Mouse (Mus musculus): ENCODE data around the gene Tmem178b. TPM values are rescaled to one million over a fixed set of nuclear protein-coding genes. Genes with fewer than 3 reads are reported as not detected.
A peak's percentile ranks its signal among the peaks of the same experiment; 100 is the strongest.

Gene Tmem178b
- 1.8 and 4.1 TPM in 2 replicates for polyA plus RNA-seq (2016; fragmentation: Nextera tagmentation; extraction: Ambion mirVana)

DNA sequence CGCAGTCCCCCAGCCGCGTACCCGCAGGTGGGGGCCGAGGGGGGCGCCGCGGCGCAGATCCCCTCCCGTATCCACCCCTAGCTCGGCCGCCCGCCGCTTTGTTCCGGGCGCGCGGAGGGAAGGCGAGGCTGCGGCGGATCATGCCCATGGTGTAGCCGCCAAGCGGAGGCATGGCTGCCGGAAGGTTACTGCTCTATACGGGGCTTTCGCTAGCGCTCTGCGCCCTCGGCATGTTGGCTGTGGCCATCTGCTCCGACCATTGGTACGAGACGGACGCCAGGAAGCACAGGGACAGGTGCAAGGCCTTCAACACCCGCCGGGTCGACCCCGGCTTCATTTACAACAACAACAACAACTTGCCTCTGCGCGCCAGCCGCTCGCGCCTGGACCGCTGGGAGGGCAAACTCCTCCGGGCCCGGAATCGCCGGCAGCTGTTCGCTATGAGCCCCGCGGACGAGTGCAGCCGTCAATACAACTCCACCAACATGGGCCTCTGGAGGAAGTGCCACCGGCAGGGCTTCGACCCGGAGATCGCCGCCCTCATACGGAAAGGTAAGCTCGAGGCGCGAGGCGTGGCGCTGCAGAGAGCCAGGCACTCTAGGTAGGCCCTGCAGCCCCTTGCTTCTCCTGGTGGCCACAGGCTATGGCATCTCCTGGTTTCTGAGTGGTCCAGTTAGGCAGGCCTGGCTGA is at the start of gene Tmem178b:
Gene Tmem178b, plus strand, starts transcription at position 371 of the 691 bp plus-strand sequence.
- WGBS: under 1% methylated on average over 63 of the region's 63 CpGs
- no peaks in the 10 kb centered on the region for H3K9me3 ChIP-seq (replicated peaks)
- H3K4me1 ChIP-seq: peaks cover 42% of the 10 kb centered on the region
- DNase-seq (ENCODE audit: low spot score): peak; percentile 74
- no peaks in the 10 kb centered on the region for H3K36me3 ChIP-seq
- H3K4me3 ChIP-seq: peak within 1 kb of the TSS; percentile 83
- H3K27ac ChIP-seq (replicated peaks): peak within 1 kb of the TSS; percentile 86
- peaks cover 66% of the 10 kb centered on the region for H3K27me3 ChIP-seq (ENCODE audit: low read depth, poor library complexity, severe bottlenecking)

DNA sequence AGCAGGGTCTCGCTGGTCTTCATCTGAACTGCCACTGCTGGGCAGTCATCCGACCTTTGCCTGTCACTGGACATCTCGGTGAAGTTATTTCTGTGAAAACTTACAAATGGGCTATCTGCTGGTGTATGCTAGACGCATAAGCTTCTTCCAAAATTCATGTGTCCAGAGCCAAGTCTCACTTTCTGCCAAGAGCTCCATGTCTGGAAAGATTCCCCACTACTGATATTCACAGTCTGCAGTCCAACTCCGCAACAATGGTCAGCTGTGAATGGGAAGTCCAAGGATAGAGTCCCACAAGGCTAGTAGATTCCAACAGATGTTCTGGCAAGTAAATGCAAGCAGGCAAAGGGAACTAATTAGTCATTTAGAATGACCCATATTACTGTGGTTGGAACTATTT is 44.3 kb upstream of the Tmem178b start:
- 96% methylated on average over 5 of the region's 5 CpGs for WGBS
- DNase-seq (ENCODE audit: low spot score): no peak

DNA sequence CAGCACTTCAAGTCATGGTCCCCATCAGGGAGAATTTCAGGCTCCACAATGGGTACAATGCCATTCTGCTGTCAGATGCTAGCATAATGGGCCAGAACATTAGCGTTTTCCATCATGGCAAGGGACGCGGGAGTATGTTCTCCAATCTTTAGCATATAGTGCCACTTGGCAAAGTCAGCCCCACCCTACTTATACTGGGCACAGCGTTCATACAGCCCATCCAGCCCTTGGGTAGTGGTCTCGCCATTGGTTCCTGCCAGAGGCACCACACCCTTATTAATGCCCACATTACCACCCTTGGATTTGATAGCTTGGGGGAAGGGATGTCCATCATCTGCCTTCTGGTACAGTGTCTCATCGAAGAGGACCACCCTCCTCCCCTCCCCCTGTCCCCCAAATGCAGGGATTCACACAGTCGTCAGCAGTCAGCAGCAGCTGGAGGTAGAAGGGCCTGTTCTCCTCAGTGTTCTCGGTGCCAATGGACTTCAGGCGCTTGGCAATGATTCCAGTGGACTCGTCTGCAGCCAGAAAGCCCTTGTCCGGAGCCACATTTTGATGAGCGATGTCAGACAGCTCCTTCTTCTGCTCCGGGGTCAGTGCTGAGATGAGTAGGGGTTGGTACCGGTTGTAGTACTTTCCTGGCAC is 29.3 kb upstream of the Tmem178b start:
- 0 out of 2 replicates have a peak, but pooled peaks cover 6% of the 10 kb centered on the region for H3K9me3 ChIP-seq (replicated peaks)
- no peaks in the 10 kb centered on the region for H3K4me1 ChIP-seq
- no peak overlapping the region for H3K27ac ChIP-seq (replicated peaks)
- no peak for DNase-seq (ENCODE audit: low spot score)
- H3K4me3 ChIP-seq: no peak overlapping the region
- no peaks in the 10 kb centered on the region for H3K27me3 ChIP-seq (ENCODE audit: low read depth, poor library complexity, severe bottlenecking)
- WGBS: 92% methylated on average over 14 of the region's 14 CpGs
- H3K36me3 ChIP-seq: no peaks in the 10 kb centered on the region

More for the DNA sequence above, 44.3 kb upstream of the Tmem178b start:
- Histone ChIP-seq H3K36me3 (no peaks in the 10 kb centered on the region), H3K4me1 (no peaks in the 10 kb centered on the region), H3K9me3 (replicated peaks) (no peaks in the 10 kb centered on the region; the same call in 1 of the 2 replicates), H3K4me3 (no peak overlapping the region), H3K27ac (replicated peaks) (no peak overlapping the region), H3K27me3 (ENCODE audit: low read depth, poor library complexity, severe bottlenecking) (no peaks in the 10 kb centered on the region)

GRCm38 (mm10) chr6:39847538-39847937 is 25.5 kb upstream of the Tmem178b start:
- WGBS: 75% methylated on average over 2 of the region's 2 CpGs
- no peak for DNase-seq (ENCODE audit: low spot score)
- H3K9me3 ChIP-seq (replicated peaks): 0 out of 2 replicates have a peak, but pooled peaks cover 6% of the 10 kb centered on the region
- H3K27me3 ChIP-seq (ENCODE audit: low read depth, poor library complexity, severe bottlenecking): no peaks in the 10 kb centered on the region
- no peak overlapping the region for H3K4me3 ChIP-seq
- no peaks in the 10 kb centered on the region for H3K36me3 ChIP-seq
- no peak overlapping the region for H3K27ac ChIP-seq (replicated peaks)
- H3K4me1 ChIP-seq: no peaks in the 10 kb centered on the region

DNA sequence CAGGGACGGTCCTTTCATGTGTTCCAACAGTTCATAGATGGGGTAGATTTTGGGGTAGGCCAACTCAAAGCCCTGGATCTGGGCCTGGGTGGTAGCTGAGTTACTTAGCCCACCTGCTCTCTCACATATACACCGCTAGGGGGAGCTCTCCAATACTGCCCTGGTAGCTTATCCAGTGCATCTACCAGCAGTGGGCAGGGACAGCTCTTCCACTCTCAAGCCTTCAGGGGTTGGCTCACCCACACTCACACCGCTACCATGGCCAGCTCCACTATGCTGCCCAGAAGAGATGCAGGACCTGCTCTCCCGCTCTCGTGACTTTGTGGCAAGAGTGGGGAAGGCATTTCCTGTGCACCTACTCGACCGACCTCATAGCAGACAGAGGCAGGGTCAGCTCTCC is 24.3 kb upstream of the Tmem178b start:
- H3K27ac ChIP-seq (replicated peaks): no peak overlapping the region
- H3K36me3 ChIP-seq: no peaks in the 10 kb centered on the region
- no peaks in the 10 kb centered on the region for H3K27me3 ChIP-seq (ENCODE audit: low read depth, poor library complexity, severe bottlenecking)
- H3K9me3 ChIP-seq (replicated peaks): no peaks in the 10 kb centered on the region
- WGBS: 55% methylated on average over 7 of the region's 7 CpGs
- no peaks in the 10 kb centered on the region for H3K4me1 ChIP-seq
- DNase-seq (ENCODE audit: low spot score): no peak
- no peak overlapping the region for H3K4me3 ChIP-seq

- no peak for DNase-seq (ENCODE audit: low spot score)
- Histone ChIP-seq H3K9me3 (replicated peaks) (no peaks in the 10 kb centered on the region), H3K36me3 (no peaks in the 10 kb centered on the region), H3K4me1 (no peaks in the 10 kb centered on the region), H3K27me3 (ENCODE audit: low read depth, poor library complexity, severe bottlenecking) (no peaks in the 10 kb centered on the region), H3K4me3 (no peak overlapping the region), H3K27ac (replicated peaks) (no peak overlapping the region)
- WGBS: 91% methylated on average over 4 of the region's 4 CpGs
Measured at GRCm38 (mm10) chr6:39849667-39850066, 23.4 kb upstream of the Tmem178b start.

- peak; percentile 74 for DNase-seq (ENCODE audit: low spot score)
- peaks cover 66% of the 10 kb centered on the region for H3K27me3 ChIP-seq (ENCODE audit: low read depth, poor library complexity, severe bottlenecking)
- H3K9me3 ChIP-seq (replicated peaks): no peaks in the 10 kb centered on the region
- no peaks in the 10 kb centered on the region for H3K36me3 ChIP-seq
- WGBS: under 1% methylated on average over 28 of the region's 28 CpGs
- peak overlapping the region; percentile 86 for H3K27ac ChIP-seq (replicated peaks)
- H3K4me1 ChIP-seq: peaks cover 41% of the 10 kb centered on the region
- peak overlapping the region; percentile 83 for H3K4me3 ChIP-seq
Measured at GRCm38 (mm10) chr6:39870271-39871135, 2.6 kb upstream of the Tmem178b start.

- Histone ChIP-seq H3K36me3 (no peaks in the 10 kb centered on the region), H3K4me1 (peaks cover 42% of the 10 kb centered on the region), H3K27me3 (ENCODE audit: low read depth, poor library complexity, severe bottlenecking) (peaks cover 66% of the 10 kb centered on the region), H3K27ac (replicated peaks) (peak overlapping the region; percentile 86), H3K9me3 (replicated peaks) (no peaks in the 10 kb centered on the region), H3K4me3 (peak overlapping the region; percentile 83)
- DNase-seq (ENCODE audit: low spot score): peak; percentile 65
- 0% methylated on average over 71 of the region's 71 CpGs for WGBS
Measured at GRCm38 (mm10) chr6:39871381-39872305, 1.4 kb upstream of the Tmem178b start.

DNA sequence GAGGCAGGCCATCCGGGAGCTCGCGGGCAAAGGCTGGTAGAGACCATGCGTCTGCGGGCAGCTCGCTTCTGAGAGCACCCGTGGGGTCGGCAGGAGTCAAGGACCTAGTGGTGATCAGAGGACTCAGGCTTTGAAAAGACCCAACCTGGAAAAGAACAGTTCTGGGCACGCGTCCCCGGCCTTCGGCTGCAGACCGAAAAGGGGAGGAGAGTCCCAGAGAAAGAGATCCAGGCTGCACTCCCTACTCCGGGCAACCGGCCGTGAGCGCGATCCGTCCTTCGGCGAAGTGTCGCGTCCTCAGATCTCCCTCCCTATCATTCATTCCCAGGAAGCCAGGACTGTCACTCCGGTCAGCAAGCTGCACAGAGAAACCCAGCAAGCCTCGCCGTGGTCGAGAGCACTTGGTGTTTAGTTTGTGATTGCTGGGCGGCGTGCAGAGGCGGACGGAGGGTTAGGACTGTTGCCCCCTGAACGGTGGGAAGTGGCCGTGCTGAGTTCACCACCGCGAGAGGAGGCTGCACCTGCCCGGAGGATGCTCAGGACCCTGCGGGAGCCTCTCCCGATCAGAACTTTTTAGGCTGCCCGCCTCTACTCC is 668 bp upstream of the Tmem178b start:
- Histone ChIP-seq H3K36me3 (no peaks in the 10 kb centered on the region), H3K4me3 (peak overlapping the region; percentile 83), H3K27me3 (ENCODE audit: low read depth, poor library complexity, severe bottlenecking) (peaks cover 66% of the 10 kb centered on the region), H3K9me3 (replicated peaks) (no peaks in the 10 kb centered on the region), H3K27ac (replicated peaks) (peak overlapping the region; percentile 86), H3K4me1 (peaks cover 42% of the 10 kb centered on the region)
- DNase-seq (ENCODE audit: low spot score): peak; percentile 76
- under 1% methylated on average over 39 of the region's 39 CpGs for WGBS

GRCm38 (mm10) chr6:39875186-39875585 is 2.1 kb downstream of the Tmem178b start:
- H3K4me1 ChIP-seq: peaks cover 42% of the 10 kb centered on the region
- DNase-seq (ENCODE audit: low spot score): no peak
- peak overlapping the region; percentile 28; the same call in 1 of the 2 replicates for H3K4me3 ChIP-seq
- H3K36me3 ChIP-seq: no peaks in the 10 kb centered on the region
- H3K27ac ChIP-seq (replicated peaks): no peak overlapping the region
- no peaks in the 10 kb centered on the region for H3K9me3 ChIP-seq (replicated peaks)
- WGBS: 63% methylated on average over 4 of the region's 4 CpGs
- H3K27me3 ChIP-seq (ENCODE audit: low read depth, poor library complexity, severe bottlenecking): peaks cover 52% of the 10 kb centered on the region

- H3K9me3 ChIP-seq (replicated peaks): no peaks in the 10 kb centered on the region
- H3K27ac ChIP-seq (replicated peaks): no peak overlapping the region
- H3K36me3 ChIP-seq: no peaks in the 10 kb centered on the region
- no peak overlapping the region for H3K4me3 ChIP-seq
- WGBS: 86% methylated on average over 3 of the region's 3 CpGs
- H3K27me3 ChIP-seq (ENCODE audit: low read depth, poor library complexity, severe bottlenecking): peaks cover 41% of the 10 kb centered on the region
- H3K4me1 ChIP-seq: peaks cover 30% of the 10 kb centered on the region
- DNase-seq (ENCODE audit: low spot score): no peak
Measured at GRCm38 (mm10) chr6:39876444-39876843, 3.4 kb downstream of the Tmem178b start.
